Mouse (Mus musculus) forebrain, embryonic 10.5 days (tissue): ENCODE results near the gene Ugdh. TPM values are rescaled to one million over a fixed set of nuclear protein-coding genes. Genes with fewer than 3 reads are reported as not detected.
A peak's percentile ranks its signal among the peaks of the same experiment; 100 is the strongest.

Experiments
- DNase-seq: peaks from one replicate; pipeline ENCODE4 v3.0.0-alpha.2; 2017; ENCODE audit warnings: low spot score; ENCODE audit errors: extremely low spot score
- H3K27ac ChIP-seq: fragments of 300-500 bp; sonication (generic); 2 replicates; pipeline ENCODE4 v1.5.1; 2016; ENCODE audit warnings: mild to moderate bottlenecking
- H3K27me3 ChIP-seq: fragments of 300-500 bp; sonication (generic); 2 replicates; pipeline ENCODE4 v1.6.1; 2016; ENCODE audit warnings: mild to moderate bottlenecking; ENCODE audit not compliant: poor library complexity, severe bottlenecking
- H3K36me3 ChIP-seq: fragments of 300-500 bp; sonication (generic); replicated peaks from 2 replicates; pipeline ENCODE4 v1.6.1; 2016; ENCODE audit warnings: mild to moderate bottlenecking, moderate library complexity
- H3K4me1 ChIP-seq: fragments of 300-500 bp; sonication (generic); 2 replicates; pipeline ENCODE4 v1.6.1; 2016
- H3K4me3 ChIP-seq: fragments of 300-500 bp; sonication (generic); 2 replicates; pipeline ENCODE4 v1.5.1; 2016; ENCODE audit warnings: mild to moderate bottlenecking, moderate library complexity
- H3K9me3 ChIP-seq: fragments of 300-500 bp; sonication (generic); 2 replicates; pipeline ENCODE4 v1.6.1; 2016; ENCODE audit warnings: mild to moderate bottlenecking, moderate library complexity
- WGBS: fragments of 180-500 bp; shearing (Covaris S2); methylation state at CpG from one replicate; pipeline ENCODE4 v1.1.7; 2016; 5-methylcytosine and 5-hydroxymethylcytosine counted together
- polyA plus RNA-seq: library from polyadenylated mRNA; unstranded; fragments of >200 nt; fragmentation: Nextera tagmentation; extraction: Ambion mirVana; gene quantifications from 2 replicates; pipeline ENCODE4 v1.2.1, GENCODE M21; 2016

Gene Ugdh
- polyA plus RNA-seq, 1 experiment from 2014 or later, result 64.5 TPM

GRCm38 (mm10) chr5:65422803-65423202 lies 12.9 kb downstream of the Ugdh start:
- 96% methylated on average over 8 of the region's 8 CpGs for WGBS
- Histone ChIP-seq H3K9me3 (no peaks in the 10 kb centered on the region), H3K4me1 (no peaks in the 10 kb centered on the region), H3K36me3 (peaks cover 73% of the 10 kb centered on the region), H3K27ac (no peak overlapping the region), H3K27me3 (no peaks in the 10 kb centered on the region), H3K4me3 (no peak overlapping the region)
- DNase-seq, result no peak

- Histone ChIP-seq H3K27me3 (no peaks in the 10 kb centered on the region), H3K36me3 (peaks cover 78% of the 10 kb centered on the region), H3K4me3 (no peak overlapping the region), H3K4me1 (peaks cover 5% of the 10 kb centered on the region), H3K9me3 (no peaks in the 10 kb centered on the region), H3K27ac (no peak overlapping the region)
- WGBS, result 87% methylated on average over 6 of the region's 6 CpGs
- no peak for DNase-seq
Measured at GRCm38 (mm10) chr5:65420822-65421221, 14.9 kb downstream of the Ugdh start.

DNA sequence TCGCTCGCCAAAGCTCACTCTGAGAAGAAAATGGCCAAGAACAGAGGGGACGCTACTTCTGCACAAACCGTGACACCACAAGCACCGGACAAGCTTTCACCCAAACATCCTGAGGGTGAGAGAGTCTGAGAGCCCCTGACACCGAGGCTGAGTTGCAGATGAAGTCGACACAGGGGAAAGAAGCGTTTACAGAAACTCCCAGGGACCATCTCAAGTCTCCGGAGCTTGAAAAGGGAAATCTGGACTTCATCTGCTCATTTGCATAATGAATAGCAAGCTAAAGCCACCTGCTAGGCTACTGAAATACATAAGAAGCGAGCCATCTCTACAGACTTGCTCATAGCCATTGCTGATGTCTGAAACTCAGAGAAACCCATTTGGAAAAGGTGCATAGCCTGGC lies 16.6 kb downstream of the Ugdh start:
- no peak for DNase-seq
- no peak overlapping the region for H3K4me3 ChIP-seq
- H3K9me3 ChIP-seq, result no peaks in the 10 kb centered on the region
- WGBS, result 85% methylated on average over 10 of the region's 10 CpGs
- no peaks in the 10 kb centered on the region for H3K27me3 ChIP-seq
- H3K27ac ChIP-seq, result no peak overlapping the region
- peaks cover 67% of the 10 kb centered on the region for H3K36me3 ChIP-seq
- H3K4me1 ChIP-seq, result peaks cover 11% of the 10 kb centered on the region

GRCm38 (mm10) chr5:65415653-65416458 lies 19.9 kb downstream of the Ugdh start:
- Histone ChIP-seq H3K27me3 (no peaks in the 10 kb centered on the region), H3K9me3 (no peaks in the 10 kb centered on the region), H3K4me1 (peaks cover 11% of the 10 kb centered on the region), H3K36me3 (peaks cover 51% of the 10 kb centered on the region), H3K27ac (peak overlapping the region; percentile 84), H3K4me3 (peak overlapping the region; percentile 29)
- 17% methylated on average over 26 of the region's 26 CpGs for WGBS
- peak; percentile 42 for DNase-seq

- Histone ChIP-seq H3K4me1 (peaks cover 13% of the 10 kb centered on the region), H3K27ac (peak overlapping the region; percentile 51; the same call in 1 of the 2 replicates), H3K9me3 (no peaks in the 10 kb centered on the region), H3K36me3 (peaks cover 69% of the 10 kb centered on the region), H3K4me3 (peak overlapping the region; percentile 8; the same call in 1 of the 2 replicates), H3K27me3 (no peaks in the 10 kb centered on the region)
- peak; percentile 29 for DNase-seq
- WGBS, result 19% methylated on average over 12 of the region's 12 CpGs
Measured at GRCm38 (mm10) chr5:65407989-65408388, 27.8 kb downstream of the Ugdh start.

- WGBS, result 34% methylated on average over 2 of the region's 2 CpGs
- DNase-seq, result peak; percentile 71
- H3K27ac ChIP-seq, result no peak overlapping the region
- H3K36me3 ChIP-seq, result peaks cover 93% of the 10 kb centered on the region
- H3K9me3 ChIP-seq, result no peaks in the 10 kb centered on the region
- H3K4me1 ChIP-seq, result no peaks in the 10 kb centered on the region
- H3K27me3 ChIP-seq, result no peaks in the 10 kb centered on the region
- H3K4me3 ChIP-seq, result no peak overlapping the region
Measured at GRCm38 (mm10) chr5:65401251-65401994, 34.3 kb downstream of the Ugdh start.

GRCm38 (mm10) chr5:65394425-65394824 lies 41.3 kb downstream of the Ugdh start:
- 89% methylated on average over 7 of the region's 7 CpGs for WGBS
- Histone ChIP-seq H3K27ac (no peak overlapping the region), H3K36me3 (peaks cover 64% of the 10 kb centered on the region)

GRCm38 (mm10) chr5:65391753-65392152 lies 44.0 kb downstream of the Ugdh start:
- 3% methylated on average over 12 of the region's 12 CpGs for WGBS
- Histone ChIP-seq H3K27me3 (no peaks in the 10 kb centered on the region), H3K4me1 (peaks cover 28% of the 10 kb centered on the region), H3K9me3 (no peaks in the 10 kb centered on the region), H3K27ac (peak overlapping the region; percentile 97), H3K4me3 (peak overlapping the region; percentile 85), H3K36me3 (peaks cover 65% of the 10 kb centered on the region)
- DNase-seq, result no peak

More at GRCm38 (mm10) chr5:65394425-65394824, 41.3 kb downstream of the Ugdh start:
- Histone ChIP-seq H3K27me3 (no peaks in the 10 kb centered on the region), H3K4me1 (peaks cover 19% of the 10 kb centered on the region), H3K4me3 (no peak overlapping the region), H3K9me3 (no peaks in the 10 kb centered on the region)
- no peak for DNase-seq

- Histone ChIP-seq H3K4me3 (peak within 1 kb of the TSS; percentile 85), H3K27ac (peak within 1 kb of the TSS; percentile 97), H3K27me3 (no peaks in the 10 kb centered on the region), H3K36me3 (peaks cover 60% of the 10 kb centered on the region), H3K4me1 (peaks cover 28% of the 10 kb centered on the region), H3K9me3 (no peaks in the 10 kb centered on the region)
- under 1% methylated on average over 83 of the region's 83 CpGs for WGBS
- DNase-seq, result peak; percentile 98
Measured at GRCm38 (mm10) chr5:65390648-65391644, 44.8 kb downstream of the Ugdh start, which contains the start of the genes Rpl9 and Lias. Rpl9 (minus strand) TSS chr5:65391444. Lias (plus strand) TSS chr5:65391497.

DNA sequence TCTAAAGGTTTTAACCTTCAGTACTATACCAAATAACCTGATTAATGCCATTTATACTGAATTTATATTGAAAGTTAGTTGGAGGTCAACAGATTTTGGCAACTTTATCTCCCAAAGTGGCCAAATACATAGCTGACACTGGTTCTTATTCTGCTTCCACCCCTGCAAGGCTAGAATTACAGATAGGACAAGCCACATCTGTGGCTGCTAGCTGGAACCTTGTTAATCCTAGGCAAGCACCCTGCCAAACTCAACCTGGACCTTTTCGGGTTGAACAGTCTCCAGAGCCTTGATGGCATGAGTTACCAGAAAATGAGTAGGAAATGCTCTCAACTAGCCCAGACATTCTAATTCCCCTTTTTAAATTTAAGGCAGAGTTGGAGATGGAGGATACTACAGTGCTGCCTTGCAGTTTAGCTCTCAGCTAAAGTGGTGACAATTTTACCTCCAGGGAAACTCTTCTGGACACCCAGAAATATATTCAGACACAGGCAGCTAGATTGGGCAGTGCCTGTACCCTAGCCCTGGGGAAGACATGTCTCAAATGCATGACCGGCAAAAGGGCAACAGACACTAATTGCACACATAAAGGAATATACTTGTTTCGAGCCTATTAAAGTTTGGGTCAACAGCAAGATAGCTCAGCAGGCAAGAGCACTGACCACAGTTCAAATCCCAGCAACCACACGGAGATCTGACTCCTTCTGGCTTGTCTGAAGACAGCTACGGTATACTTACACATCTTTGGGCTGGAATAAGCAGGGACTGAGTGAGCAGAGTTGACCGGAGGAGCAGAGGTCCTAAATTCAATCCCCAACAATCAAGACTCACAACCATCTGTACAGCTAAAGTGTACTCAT lies 48.5 kb downstream of the Ugdh start:
- peaks cover 44% of the 10 kb centered on the region for H3K36me3 ChIP-seq
- no peak for DNase-seq
- no peaks in the 10 kb centered on the region for H3K9me3 ChIP-seq
- WGBS, result 79% methylated on average over 6 of the region's 6 CpGs
- H3K27ac ChIP-seq, result no peak overlapping the region
- H3K4me3 ChIP-seq, result no peak overlapping the region
- no peaks in the 10 kb centered on the region for H3K27me3 ChIP-seq
- H3K4me1 ChIP-seq, result peaks cover 23% of the 10 kb centered on the region

- DNase-seq, result no peak
- H3K27me3 ChIP-seq, result no peaks in the 10 kb centered on the region
- 77% methylated on average over 2 of the region's 2 CpGs for WGBS
- H3K4me1 ChIP-seq, result peaks cover 19% of the 10 kb centered on the region
- H3K36me3 ChIP-seq, result peaks cover 44% of the 10 kb centered on the region
- H3K27ac ChIP-seq, result no peak overlapping the region
- H3K4me3 ChIP-seq, result no peak overlapping the region
- no peaks in the 10 kb centered on the region for H3K9me3 ChIP-seq
Measured at GRCm38 (mm10) chr5:65385704-65386103, 50.0 kb downstream of the Ugdh start.
